Mouse (Mus musculus) lung, postnatal 0 days (tissue): ENCODE measurements around the gene Slc25a17. TPM values are rescaled to one million over a fixed set of nuclear protein-coding genes. Genes with fewer than 3 reads are reported as not detected.
A peak's percentile ranks its signal among the peaks of the same experiment; 100 is the strongest.

Experiments used
- ATAC-seq: fragments of 200-750 bp; cut with Nextera tagmentation; 2 replicates; pipeline ENCODE4 v1.8.0; 2017; ENCODE audit warnings: moderate library complexity
- DNase-seq: peaks from one replicate; pipeline ENCODE4 v3.0.0-alpha.2; 2016; ENCODE audit warnings: low spot score
- H3K27ac ChIP-seq: fragments of 300-500 bp; sonication (generic); 2 replicates; pipeline ENCODE4 v1.5.1; 2014; ENCODE audit warnings: antibody characterized with exemption, mild to moderate bottlenecking, low read length, mixed read lengths
- H3K27me3 ChIP-seq: fragments of 300-500 bp; sonication (generic); replicated peaks from 2 replicates; pipeline ENCODE4 v1.6.1; 2014; ENCODE audit warnings: low read length, mixed read lengths; ENCODE audit not compliant: insufficient read depth
- H3K36me3 ChIP-seq: fragments of 300-500 bp; sonication (generic); 2 replicates; pipeline ENCODE4 v1.6.1; 2014; ENCODE audit warnings: low read length, mixed read lengths; ENCODE audit not compliant: insufficient read depth
- H3K4me1 ChIP-seq: fragments of 300-500 bp; sonication (generic); 2 replicates; pipeline ENCODE4 v1.6.1; 2014; ENCODE audit warnings: antibody characterized with exemption, low read depth, low read length, mixed read lengths; ENCODE audit not compliant: insufficient read depth
- H3K4me2 ChIP-seq: fragments of 300-500 bp; sonication (generic); replicated peaks from 2 replicates; pipeline ENCODE4 v1.6.1; 2014; ENCODE audit warnings: low read depth, mild to moderate bottlenecking, low read length, moderate library complexity, mixed read lengths
- H3K4me3 ChIP-seq: fragments of 300-500 bp; sonication (generic); 2 replicates; pipeline ENCODE4 v1.5.1; 2014; ENCODE audit warnings: low read depth, low read length
- H3K9ac ChIP-seq: fragments of 300-500 bp; sonication (generic); replicated peaks from 2 replicates; pipeline ENCODE4 v1.6.1; 2014; ENCODE audit warnings: low read depth, mild to moderate bottlenecking
- H3K9me3 ChIP-seq: fragments of 300-500 bp; sonication (generic); 2 replicates; pipeline ENCODE4 v1.6.1; 2016; ENCODE audit warnings: low read length, mixed read lengths
- CTCF ChIP-seq: IDR thresholded peaks from 2 replicates; pipeline ENCODE4 v1.5.1; 2016; ENCODE audit warnings: antibody characterized with exemption, mild to moderate bottlenecking
- EP300 ChIP-seq: IDR thresholded peaks from 2 replicates; pipeline ENCODE4 v1.6.1; 2016; ENCODE audit warnings: antibody characterized with exemption, mild to moderate bottlenecking, control low read depth
- WGBS: fragments of 180-500 bp; shearing (Covaris S2); extraction: QIAGEN DNeasy Blood & Tissue Kit; methylation state at CpG from one replicate; pipeline ENCODE4 v1.1.7; 2014; 5-methylcytosine and 5-hydroxymethylcytosine counted together
- polyA plus RNA-seq: library from polyadenylated mRNA; unstranded; fragments of >200 nt; fragmentation: Nextera tagmentation; extraction: Ambion mirVana; gene quantifications from 2 replicates; pipeline ENCODE4 v1.2.1, GENCODE M21; 2015

The Slc25a17 gene
- polyA plus RNA-seq, 1 experiment from 2014 or later = 96.7 TPM

DNA sequence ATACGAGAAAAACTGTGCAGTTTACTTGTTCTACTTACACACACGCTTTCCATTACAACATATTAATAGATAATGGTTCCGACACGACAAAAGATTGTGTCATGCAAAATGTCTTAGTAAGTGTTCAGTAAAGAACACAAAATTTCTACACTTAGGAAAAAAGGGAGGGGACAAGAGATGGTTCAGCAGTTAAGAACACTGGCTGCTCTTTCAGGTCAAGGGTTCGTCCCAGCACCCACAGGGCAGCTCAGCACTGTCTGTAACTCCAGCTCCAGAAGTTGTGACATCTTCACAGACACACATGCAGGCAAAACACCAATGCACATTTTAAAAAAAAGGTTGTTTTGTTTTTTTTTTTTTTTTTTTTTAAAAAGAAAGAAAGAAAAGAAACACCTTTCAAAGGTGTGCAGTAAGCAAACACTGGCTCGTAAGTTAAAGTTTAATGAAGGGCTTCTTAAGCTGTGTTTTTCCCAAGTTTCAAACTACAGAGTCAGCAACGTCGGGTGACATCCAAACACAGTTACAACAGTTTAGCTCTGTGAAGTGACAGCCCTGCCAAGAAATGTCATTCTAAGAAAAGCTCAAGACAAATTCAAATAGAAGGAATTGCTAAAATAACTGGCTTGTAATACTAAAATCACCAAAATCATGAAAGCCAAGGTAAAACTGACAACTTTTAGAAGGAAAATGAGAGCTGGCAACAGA is 33.8 kb upstream of the Slc25a17 start:
- Histone ChIP-seq H3K4me2 (no peak overlapping the region), H3K4me1 (no peaks in the 10 kb centered on the region), H3K36me3 (no peaks in the 10 kb centered on the region), H3K27me3 (no peaks in the 10 kb centered on the region), H3K9me3 (no peaks in the 10 kb centered on the region), H3K27ac (no peak overlapping the region), H3K9ac (no peak overlapping the region), H3K4me3 (no peak overlapping the region)
- WGBS = 60% methylated on average over 8 of the region's 8 CpGs
- ATAC-seq (peak; percentile 57), DNase-seq (peak; percentile 60)
- TF ChIP-seq CTCF (no peak), EP300 (no peak)

DNA sequence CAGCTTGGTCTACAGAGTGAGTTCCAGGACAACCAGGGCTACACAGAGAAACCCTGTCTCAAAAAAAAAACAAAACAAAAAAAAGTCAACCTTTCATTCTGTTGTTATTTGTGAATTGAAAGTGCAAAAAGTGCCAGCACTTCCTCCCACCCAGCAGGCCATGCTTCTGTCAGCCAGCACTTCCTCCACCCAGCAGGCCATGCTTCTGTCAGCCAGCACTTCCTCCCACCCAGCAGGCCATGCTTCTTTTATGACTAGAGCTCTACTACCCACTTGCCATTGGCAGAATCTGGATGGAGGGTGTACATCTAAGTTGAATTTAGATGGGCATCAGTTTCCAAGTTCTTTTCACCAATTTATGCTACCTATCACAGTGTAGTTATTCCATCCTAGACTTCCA is 32.4 kb upstream of the Slc25a17 start:
- Histone ChIP-seq H3K4me2 (no peak overlapping the region), H3K9ac (no peak overlapping the region), H3K27me3 (no peaks in the 10 kb centered on the region), H3K4me3 (no peak overlapping the region), H3K9me3 (no peaks in the 10 kb centered on the region), H3K4me1 (no peaks in the 10 kb centered on the region), H3K36me3 (peaks cover 5% of the 10 kb centered on the region; the same call in 1 of the 2 replicates), H3K27ac (no peak overlapping the region)
- DNase-seq (no peak), ATAC-seq (no peak)
- no peak for TF ChIP-seq EP300
- no peak for TF ChIP-seq CTCF

DNA sequence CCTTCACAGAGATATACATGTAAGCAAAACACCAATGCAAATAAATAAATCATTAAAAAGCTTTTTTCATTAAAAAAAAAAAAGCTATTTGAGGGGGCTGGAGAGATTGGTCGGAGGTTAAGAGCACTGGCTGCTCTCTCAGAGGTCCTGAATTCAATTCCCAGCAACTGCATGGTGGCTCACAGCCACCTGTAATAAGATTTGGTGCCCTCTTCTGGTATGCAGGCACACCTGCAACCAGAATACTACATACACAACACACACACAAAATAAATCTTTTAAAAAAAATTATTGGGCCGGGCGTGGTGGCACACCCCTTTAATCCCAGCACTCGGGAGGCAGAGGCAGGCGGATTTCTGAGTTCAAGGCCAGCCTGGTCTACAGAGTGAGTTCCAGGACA is 25.7 kb upstream of the Slc25a17 start:
- DNase-seq = no peak
- Histone ChIP-seq H3K27me3 (no peaks in the 10 kb centered on the region), H3K4me3 (no peak overlapping the region), H3K4me2 (no peak overlapping the region), H3K9me3 (no peaks in the 10 kb centered on the region), H3K9ac (no peak overlapping the region), H3K27ac (no peak overlapping the region), H3K4me1 (no peaks in the 10 kb centered on the region), H3K36me3 (peaks cover 20% of the 10 kb centered on the region)
- TF ChIP-seq CTCF = peak; percentile 33
- TF ChIP-seq EP300 = no peak
- ATAC-seq = no peak
- over 99% methylated on average over 5 of the region's 5 CpGs for WGBS

DNA sequence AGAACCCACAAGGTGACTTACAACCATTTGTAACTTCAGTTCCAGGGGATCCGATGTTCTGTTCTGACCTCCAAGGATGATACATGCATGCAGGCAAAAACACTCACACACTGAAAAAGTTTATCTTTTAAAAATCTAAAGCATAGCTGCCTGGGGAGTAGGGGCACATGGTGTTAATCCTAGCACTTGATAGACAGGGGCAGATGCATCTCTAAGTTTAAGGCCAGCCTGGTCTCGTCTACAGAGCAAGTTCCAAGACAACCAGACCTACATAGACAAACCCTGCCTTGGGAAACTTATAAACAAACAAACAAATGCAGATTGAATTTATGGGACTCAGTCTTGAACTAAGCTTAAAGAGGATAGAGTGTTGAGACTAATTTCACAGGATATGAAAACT is 18.2 kb upstream of the Slc25a17 start:
- no peak for DNase-seq
- H3K27ac ChIP-seq = no peak overlapping the region
- no peaks in the 10 kb centered on the region for H3K9me3 ChIP-seq
- 86% methylated on average over 2 of the region's 2 CpGs for WGBS
- H3K4me1 ChIP-seq = no peaks in the 10 kb centered on the region
- no peak overlapping the region for H3K4me2 ChIP-seq
- H3K27me3 ChIP-seq = no peaks in the 10 kb centered on the region
- no peak overlapping the region for H3K9ac ChIP-seq
- no peak for ATAC-seq
- peaks cover 19% of the 10 kb centered on the region; the same call in 1 of the 2 replicates for H3K36me3 ChIP-seq
- no peak overlapping the region for H3K4me3 ChIP-seq
- TF ChIP-seq EP300 = no peak
- no peak for TF ChIP-seq CTCF

DNA sequence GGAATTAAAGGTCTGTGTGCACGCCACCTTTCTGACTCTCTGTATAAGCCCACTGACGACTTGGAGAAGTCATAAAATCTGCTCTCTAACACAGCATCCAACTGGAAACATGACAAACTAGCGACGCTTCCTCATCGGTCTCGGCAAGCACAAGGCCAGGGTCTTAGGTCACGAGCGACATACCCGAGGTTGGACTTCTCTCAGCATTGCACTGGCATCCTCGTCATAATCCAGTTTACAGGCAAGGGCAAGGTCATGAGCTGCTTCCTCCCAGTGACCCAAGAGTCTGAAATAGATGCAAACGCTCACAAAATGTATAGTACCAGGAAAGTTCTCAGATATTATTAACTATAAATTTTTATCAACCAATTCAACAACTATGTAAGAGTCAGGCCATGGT is 14.0 kb upstream of the Slc25a17 start:
- 84% methylated on average over 11 of the region's 11 CpGs for WGBS

DNA sequence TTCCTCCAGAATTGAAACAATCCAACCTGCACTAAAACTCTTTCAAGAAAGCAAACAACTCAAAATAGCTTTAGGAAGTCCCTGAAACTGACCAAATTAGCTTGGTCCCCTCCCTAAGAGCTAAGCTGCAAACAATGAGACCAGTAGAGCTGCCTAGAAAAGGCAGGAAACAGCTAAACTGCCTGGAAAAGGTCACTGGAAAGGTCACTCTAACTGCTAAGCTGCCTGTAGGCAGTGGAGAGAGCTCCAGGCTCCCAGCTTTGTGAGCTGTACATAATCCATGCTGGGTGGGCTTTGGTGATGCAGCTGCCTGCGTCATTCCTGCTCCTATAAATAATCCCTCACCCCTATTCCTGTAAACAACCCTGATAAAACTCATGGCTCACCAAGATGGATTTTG is 9.7 kb upstream of the Slc25a17 start:
- 56% methylated on average over 1 of the region's 1 CpGs for WGBS
- H3K36me3 ChIP-seq = peaks cover 39% of the 10 kb centered on the region; the same call in 1 of the 2 replicates
- no peak for TF ChIP-seq EP300
- TF ChIP-seq CTCF = no peak
- H3K4me1 ChIP-seq = no peaks in the 10 kb centered on the region
- no peak for DNase-seq
- H3K9me3 ChIP-seq = no peaks in the 10 kb centered on the region
- no peak overlapping the region for H3K4me3 ChIP-seq
- H3K27me3 ChIP-seq = no peaks in the 10 kb centered on the region
- H3K27ac ChIP-seq = no peak overlapping the region
- no peak overlapping the region for H3K9ac ChIP-seq
- H3K4me2 ChIP-seq = no peak overlapping the region
- ATAC-seq = no peak

More for the DNA sequence above, 14.0 kb upstream of the Slc25a17 start:
- Histone ChIP-seq H3K9me3 (no peaks in the 10 kb centered on the region), H3K36me3 (0 out of 2 replicates have a peak, but pooled peaks cover 18% of the 10 kb centered on the region), H3K27me3 (no peaks in the 10 kb centered on the region), H3K4me1 (no peaks in the 10 kb centered on the region), H3K9ac (no peak overlapping the region), H3K4me3 (no peak overlapping the region), H3K27ac (no peak overlapping the region), H3K4me2 (no peak overlapping the region)
- ATAC-seq (no peak), DNase-seq (no peak)
- TF ChIP-seq EP300 (no peak), CTCF (no peak)

DNA sequence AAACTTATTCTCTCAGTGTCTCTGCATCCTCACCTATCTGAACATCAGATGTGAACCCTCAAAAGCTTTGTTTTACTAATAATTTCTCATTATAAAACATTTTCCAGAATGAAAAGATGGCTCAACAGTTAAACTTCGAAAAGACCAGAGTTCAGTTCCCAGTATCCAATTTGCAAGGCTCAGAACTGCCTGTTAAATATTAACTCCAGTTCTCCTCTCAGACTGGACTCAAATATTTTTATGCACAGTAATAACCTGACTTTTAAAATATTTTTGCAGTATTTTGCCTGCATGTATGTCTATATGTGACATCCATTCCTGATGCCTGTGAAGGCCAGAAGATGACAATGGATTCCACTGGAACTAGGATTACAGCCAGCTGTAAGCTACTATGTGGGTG is 8.0 kb upstream of the Slc25a17 start:
- H3K36me3 ChIP-seq = peaks cover 43% of the 10 kb centered on the region; the same call in 1 of the 2 replicates
- no peak overlapping the region for H3K27ac ChIP-seq
- no peak overlapping the region for H3K4me3 ChIP-seq
- WGBS = 93% methylated on average over 1 of the region's 1 CpGs
- no peaks in the 10 kb centered on the region for H3K27me3 ChIP-seq
- H3K9me3 ChIP-seq = no peaks in the 10 kb centered on the region
- no peak for TF ChIP-seq EP300
- TF ChIP-seq CTCF = no peak
- H3K9ac ChIP-seq = no peak overlapping the region
- no peak overlapping the region for H3K4me2 ChIP-seq
- no peaks in the 10 kb centered on the region for H3K4me1 ChIP-seq
- DNase-seq = no peak
- no peak for ATAC-seq
